Mouse (Mus musculus) neural tube, embryonic 15.5 days (tissue): ENCODE measurements at regions not wholly inside any gene's neighbourhood (a gene's known extent, or its start where the extent isn't known, plus 50 kb on each side); places are given as distances from the start of the nearest gene placed in this dataset.
A peak's percentile ranks its signal among the peaks of the same experiment; 100 is the strongest.

Experiments used
- ATAC-seq: fragments of 200-750 bp; cut with Nextera tagmentation; 2 replicates; pipeline ENCODE4 v1.8.0; 2017; ENCODE audit warnings: mild to moderate bottlenecking, moderate TSS enrichment, moderate library complexity; ENCODE audit not compliant: low FRiP score
- H3K27ac ChIP-seq: fragments of 300-500 bp; sonication (generic); replicated peaks from 2 replicates; pipeline ENCODE4 v1.5.1; 2015; ENCODE audit warnings: mild to moderate bottlenecking, inconsistent platforms
- H3K27me3 ChIP-seq: fragments of 300-500 bp; sonication (generic); replicated peaks from 2 replicates; pipeline ENCODE4 v1.6.1; 2015; ENCODE audit warnings: inconsistent platforms
- H3K36me3 ChIP-seq: fragments of 300-500 bp; sonication (generic); 2 replicates; pipeline ENCODE4 v1.6.1; 2015; ENCODE audit warnings: inconsistent platforms
- H3K4me1 ChIP-seq: fragments of 300-500 bp; sonication (generic); 2 replicates; pipeline ENCODE4 v1.6.1; 2015; ENCODE audit warnings: inconsistent platforms
- H3K4me2 ChIP-seq: fragments of 300-500 bp; sonication (generic); 2 replicates; pipeline ENCODE4 v1.6.1; 2015; ENCODE audit warnings: inconsistent platforms, mild to moderate bottlenecking, moderate library complexity
- H3K4me3 ChIP-seq: fragments of 300-500 bp; sonication (generic); replicated peaks from 2 replicates; pipeline ENCODE4 v1.5.1; 2015; ENCODE audit warnings: mild to moderate bottlenecking, inconsistent platforms
- H3K9ac ChIP-seq: fragments of 300-500 bp; sonication (generic); replicated peaks from 2 replicates; pipeline ENCODE4 v1.6.1; 2015; ENCODE audit warnings: mild to moderate bottlenecking, inconsistent platforms
- H3K9me3 ChIP-seq: fragments of 300-500 bp; sonication (generic); replicated peaks from 2 replicates; pipeline ENCODE4 v1.6.1; 2016; ENCODE audit warnings: inconsistent platforms
- WGBS: fragments of 180-500 bp; shearing (Covaris S2); methylation state at CpG from one replicate; pipeline ENCODE4 v1.1.7; 2015; ENCODE audit warnings: mixed read lengths; 5-methylcytosine and 5-hydroxymethylcytosine counted together

GRCm38 (mm10) chr19:28732998-28733397 lies 53.1 kb upstream of the Glis3 start:
- WGBS, result 78% methylated on average over 5 of the region's 5 CpGs
- ATAC-seq, result no peak
- no peak overlapping the region for H3K9ac ChIP-seq
- no peak overlapping the region for H3K4me2 ChIP-seq
- H3K4me3 ChIP-seq, result no peak overlapping the region
- no peaks in the 10 kb centered on the region; the same call in 1 of the 2 replicates for H3K27me3 ChIP-seq
- H3K36me3 ChIP-seq, result no peaks in the 10 kb centered on the region
- H3K4me1 ChIP-seq, result 0 out of 2 replicates have a peak, but pooled peaks cover 5% of the 10 kb centered on the region
- H3K9me3 ChIP-seq, result no peaks in the 10 kb centered on the region
- no peak overlapping the region for H3K27ac ChIP-seq

- H3K27ac ChIP-seq, result no peak overlapping the region
- no peaks in the 10 kb centered on the region for H3K36me3 ChIP-seq
- no peaks in the 10 kb centered on the region; the same call in 1 of the 2 replicates for H3K27me3 ChIP-seq
- 0 out of 2 replicates have a peak, but pooled peaks cover 5% of the 10 kb centered on the region for H3K4me1 ChIP-seq
- H3K9me3 ChIP-seq, result no peaks in the 10 kb centered on the region
- WGBS, result 61% methylated on average over 6 of the region's 6 CpGs
- no peak overlapping the region for H3K4me3 ChIP-seq
- no peak overlapping the region for H3K9ac ChIP-seq
- no peak for ATAC-seq
- H3K4me2 ChIP-seq, result no peak overlapping the region
Observed at GRCm38 (mm10) chr19:28733781-28734180, 53.9 kb upstream of the Glis3 start.

- H3K9ac ChIP-seq, result no peak overlapping the region
- no peaks in the 10 kb centered on the region for H3K36me3 ChIP-seq
- H3K27me3 ChIP-seq, result no peaks in the 10 kb centered on the region
- 86% methylated on average over 5 of the region's 5 CpGs for WGBS
- H3K4me3 ChIP-seq, result no peak overlapping the region
- ATAC-seq, result no peak
- no peak overlapping the region for H3K27ac ChIP-seq
- no peak overlapping the region for H3K4me2 ChIP-seq
- H3K4me1 ChIP-seq, result no peaks in the 10 kb centered on the region
- H3K9me3 ChIP-seq, result no peaks in the 10 kb centered on the region
Observed at GRCm38 (mm10) chr19:28743176-28743793, 63.4 kb upstream of the Glis3 start.

GRCm38 (mm10) chr19:28745105-28745504 lies 65.2 kb upstream of the Glis3 start:
- H3K4me2 ChIP-seq, result no peak overlapping the region
- ATAC-seq, result no peak
- H3K27ac ChIP-seq, result no peak overlapping the region
- 76% methylated on average over 2 of the region's 2 CpGs for WGBS
- H3K36me3 ChIP-seq, result no peaks in the 10 kb centered on the region
- H3K9ac ChIP-seq, result no peak overlapping the region
- H3K4me1 ChIP-seq, result no peaks in the 10 kb centered on the region
- H3K27me3 ChIP-seq, result no peaks in the 10 kb centered on the region
- H3K4me3 ChIP-seq, result no peak overlapping the region
- no peaks in the 10 kb centered on the region for H3K9me3 ChIP-seq

GRCm38 (mm10) chr19:28745534-28745933 lies 65.7 kb upstream of the Glis3 start:
- H3K27me3 ChIP-seq, result no peaks in the 10 kb centered on the region
- no peak overlapping the region for H3K4me3 ChIP-seq
- no peaks in the 10 kb centered on the region for H3K9me3 ChIP-seq
- no peak overlapping the region for H3K4me2 ChIP-seq
- H3K9ac ChIP-seq, result no peak overlapping the region
- 62% methylated on average over 8 of the region's 8 CpGs for WGBS
- H3K4me1 ChIP-seq, result no peaks in the 10 kb centered on the region
- no peak for ATAC-seq
- no peaks in the 10 kb centered on the region for H3K36me3 ChIP-seq
- H3K27ac ChIP-seq, result no peak overlapping the region

- ATAC-seq, result no peak
- Histone ChIP-seq H3K4me2 (no peak overlapping the region), H3K9ac (no peak overlapping the region), H3K9me3 (no peaks in the 10 kb centered on the region), H3K36me3 (no peaks in the 10 kb centered on the region), H3K4me3 (no peak overlapping the region), H3K4me1 (no peaks in the 10 kb centered on the region), H3K27ac (no peak overlapping the region), H3K27me3 (no peaks in the 10 kb centered on the region)
- WGBS, result 92% methylated on average over 8 of the region's 8 CpGs
Observed at GRCm38 (mm10) chr19:28751091-28751490, 71.2 kb upstream of the Glis3 start.

- H3K27ac ChIP-seq, result 0 out of 2 replicates have a peak overlapping the region, but pooled peaks have one; percentile 33
- no peak overlapping the region for H3K9ac ChIP-seq
- ATAC-seq, result peak; percentile 63; the same call in 1 of the 2 replicates
- H3K27me3 ChIP-seq, result no peaks in the 10 kb centered on the region
- H3K36me3 ChIP-seq, result no peaks in the 10 kb centered on the region
- H3K4me3 ChIP-seq, result no peak overlapping the region
- H3K4me2 ChIP-seq, result no peak overlapping the region
- 33% methylated on average over 7 of the region's 7 CpGs for WGBS
- no peaks in the 10 kb centered on the region for H3K9me3 ChIP-seq
- no peaks in the 10 kb centered on the region for H3K4me1 ChIP-seq
Observed at GRCm38 (mm10) chr19:28758854-28759253, 76.0 kb upstream of the Slc1a1 start.

- no peak overlapping the region for H3K4me3 ChIP-seq
- H3K4me1 ChIP-seq, result no peaks in the 10 kb centered on the region
- WGBS, result 81% methylated on average over 11 of the region's 11 CpGs
- H3K36me3 ChIP-seq, result no peaks in the 10 kb centered on the region
- no peaks in the 10 kb centered on the region for H3K9me3 ChIP-seq
- no peak overlapping the region for H3K4me2 ChIP-seq
- no peak overlapping the region for H3K9ac ChIP-seq
- no peak overlapping the region for H3K27ac ChIP-seq
- H3K27me3 ChIP-seq, result no peaks in the 10 kb centered on the region
- ATAC-seq, result no peak
Observed at GRCm38 (mm10) chr19:28764795-28765360, 70.0 kb upstream of the Slc1a1 start.

- no peaks in the 10 kb centered on the region for H3K4me1 ChIP-seq
- H3K27me3 ChIP-seq, result no peaks in the 10 kb centered on the region
- peak; percentile 59; the same call in 1 of the 2 replicates for ATAC-seq
- H3K27ac ChIP-seq, result no peak overlapping the region
- H3K9ac ChIP-seq, result no peak overlapping the region
- no peaks in the 10 kb centered on the region for H3K36me3 ChIP-seq
- H3K4me2 ChIP-seq, result no peak overlapping the region
- H3K4me3 ChIP-seq, result no peak overlapping the region
- no peaks in the 10 kb centered on the region for H3K9me3 ChIP-seq
- WGBS, result 47% methylated on average over 5 of the region's 5 CpGs
Observed at GRCm38 (mm10) chr19:28768218-28768617, 66.6 kb upstream of the Slc1a1 start.

- Histone ChIP-seq H3K9ac (no peak overlapping the region), H3K4me1 (no peaks in the 10 kb centered on the region), H3K27me3 (no peaks in the 10 kb centered on the region), H3K36me3 (no peaks in the 10 kb centered on the region), H3K9me3 (no peaks in the 10 kb centered on the region), H3K4me2 (no peak overlapping the region), H3K4me3 (no peak overlapping the region), H3K27ac (no peak overlapping the region)
- WGBS, result 90% methylated on average over 12 of the region's 12 CpGs
- no peak for ATAC-seq
Observed at GRCm38 (mm10) chr19:28770419-28770818, 64.4 kb upstream of the Slc1a1 start.

- WGBS, result 32% methylated on average over 7 of the region's 7 CpGs
Observed at GRCm38 (mm10) chr19:28771836-28772235, 63.0 kb upstream of the Slc1a1 start.

GRCm38 (mm10) chr19:28772840-28773570 lies 61.8 kb upstream of the Slc1a1 start:
- H3K4me3 ChIP-seq, result no peak overlapping the region
- H3K27ac ChIP-seq, result no peak overlapping the region
- H3K4me1 ChIP-seq, result no peaks in the 10 kb centered on the region
- no peak for ATAC-seq
- H3K4me2 ChIP-seq, result no peak overlapping the region
- H3K36me3 ChIP-seq, result no peaks in the 10 kb centered on the region
- no peaks in the 10 kb centered on the region for H3K27me3 ChIP-seq
- 51% methylated on average over 9 of the region's 9 CpGs for WGBS
- no peaks in the 10 kb centered on the region for H3K9me3 ChIP-seq
- H3K9ac ChIP-seq, result no peak overlapping the region

More at GRCm38 (mm10) chr19:28771836-28772235, 63.0 kb upstream of the Slc1a1 start:
- H3K27me3 ChIP-seq, result no peaks in the 10 kb centered on the region
- H3K4me3 ChIP-seq, result no peak overlapping the region
- no peak for ATAC-seq
- H3K36me3 ChIP-seq, result no peaks in the 10 kb centered on the region
- no peaks in the 10 kb centered on the region for H3K4me1 ChIP-seq
- H3K4me2 ChIP-seq, result no peak overlapping the region
- H3K9me3 ChIP-seq, result no peaks in the 10 kb centered on the region
- no peak overlapping the region for H3K9ac ChIP-seq
- no peak overlapping the region for H3K27ac ChIP-seq
